Mouse (Mus musculus) intestine, postnatal 0 days (tissue): ENCODE results near the gene Pimreg. TPM values are rescaled to one million over a fixed set of nuclear protein-coding genes. Genes with fewer than 3 reads are reported as not detected.

ENCODE experiments used
- ATAC-seq: fragments of 200-750 bp; cut with Nextera tagmentation; 2 replicates; pipeline ENCODE4 v1.8.0; 2017; ENCODE audit warnings: mild to moderate bottlenecking, moderate TSS enrichment, moderate library complexity
- H3K27ac ChIP-seq: fragments of 300-500 bp; sonication (generic); 2 replicates; pipeline ENCODE4 v1.5.1; 2014; ENCODE audit warnings: mild to moderate bottlenecking, low read depth, low read length, moderate library complexity
- H3K27me3 ChIP-seq: fragments of 300-500 bp; sonication (generic); replicated peaks from 2 replicates; pipeline ENCODE4 v1.6.1; 2014; ENCODE audit warnings: low read length, mixed read lengths; ENCODE audit not compliant: control insufficient read depth, insufficient read depth
- H3K36me3 ChIP-seq: fragments of 300-500 bp; sonication (generic); 2 replicates; pipeline ENCODE4 v1.6.1; 2014; ENCODE audit warnings: mild to moderate bottlenecking, moderate library complexity; ENCODE audit not compliant: control insufficient read depth, insufficient read depth
- H3K4me1 ChIP-seq: fragments of 300-500 bp; sonication (generic); replicated peaks from 2 replicates; pipeline ENCODE4 v1.6.1; 2014; ENCODE audit warnings: antibody characterized with exemption, low read length, mixed read lengths; ENCODE audit not compliant: control insufficient read depth, insufficient read depth
- H3K4me2 ChIP-seq: fragments of 300-500 bp; sonication (generic); replicated peaks from 2 replicates; pipeline ENCODE4 v1.6.1; 2014; ENCODE audit warnings: low read depth, mild to moderate bottlenecking, moderate library complexity
- H3K4me3 ChIP-seq: fragments of 300-500 bp; sonication (generic); 2 replicates; pipeline ENCODE4 v1.5.1; 2014; ENCODE audit warnings: low read depth, low read length
- H3K9ac ChIP-seq: fragments of 300-500 bp; sonication (generic); 2 replicates; pipeline ENCODE4 v1.6.1; 2014; ENCODE audit warnings: mild to moderate bottlenecking, low read depth, low read length
- H3K9me3 ChIP-seq: fragments of 300-500 bp; sonication (generic); 2 replicates; pipeline ENCODE4 v1.6.1; 2016; ENCODE audit warnings: mixed run types; ENCODE audit not compliant: control insufficient read depth
- CTCF ChIP-seq: sonication (generic); IDR thresholded peaks from 2 replicates; pipeline ENCODE4 v1.5.1; 2016; ENCODE audit warnings: low read depth, mild to moderate bottlenecking, control low read depth, antibody characterized with exemption, moderate library complexity
- WGBS: fragments of 180-500 bp; shearing (Covaris S2); extraction: QIAGEN DNeasy Blood & Tissue Kit; methylation state at CpG from one replicate; pipeline ENCODE4 v1.1.7; 2014; 5-methylcytosine and 5-hydroxymethylcytosine counted together
- polyA plus RNA-seq: library from polyadenylated mRNA; unstranded; fragments of >200 nt; fragmentation: Nextera tagmentation; extraction: Ambion mirVana; gene quantifications from 2 replicates; pipeline ENCODE4 v1.2.1, GENCODE M21; 2015

The Pimreg gene
- 14.0 and 17.4 TPM in 2 replicates for polyA plus RNA-seq

DNA sequence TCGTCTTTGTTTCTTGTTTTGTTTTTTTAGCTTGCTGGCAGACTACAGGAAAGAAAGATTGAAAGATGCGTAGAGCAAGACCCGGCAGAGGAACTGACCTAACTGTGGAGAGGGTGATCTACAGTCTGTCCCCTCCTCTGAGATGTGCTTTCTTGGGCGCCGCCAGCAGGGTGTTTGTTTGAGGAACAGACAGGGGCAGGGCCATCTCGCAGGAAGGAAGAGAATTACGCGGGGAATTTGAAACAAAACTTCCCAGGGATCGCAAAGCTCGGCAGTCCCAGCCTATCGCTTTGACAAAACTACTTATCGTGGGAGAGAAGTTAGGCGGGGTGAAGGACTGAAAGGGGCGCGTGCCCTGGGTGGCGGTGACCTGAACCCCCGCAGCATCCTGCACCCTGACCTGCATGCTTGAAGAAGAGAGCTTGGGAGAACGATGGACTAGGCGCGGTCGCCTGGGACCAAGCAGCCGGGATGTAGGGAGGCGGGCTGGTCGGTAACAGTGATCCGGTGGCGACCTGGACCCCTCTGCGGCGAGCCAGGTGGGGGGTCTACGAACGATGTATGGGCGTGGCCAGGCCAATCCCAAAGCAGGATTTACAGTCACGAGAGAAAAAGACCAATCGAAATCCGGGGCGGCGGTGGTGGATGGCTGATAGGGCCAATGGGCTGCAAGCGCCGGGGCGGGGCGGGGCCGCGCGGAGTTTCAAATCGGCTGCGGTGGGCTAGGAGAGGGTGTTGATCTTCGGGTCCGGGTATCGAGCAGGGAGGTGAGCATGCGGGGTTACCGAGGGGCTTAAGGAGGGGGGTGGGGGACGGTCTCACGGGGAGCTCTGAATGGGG lies at the start of gene Pimreg:
Gene Pimreg (plus strand): TSS at position 265 of the 840 bp plus-strand sequence.
- H3K9ac ChIP-seq = peak within 1 kb of the TSS; percentile 37; the same call in 1 of the 2 replicates
- H3K4me1 ChIP-seq = peaks cover 9% of the 10 kb centered on the region; the same call in 1 of the 2 replicates
- no peaks in the 10 kb centered on the region for H3K9me3 ChIP-seq
- H3K4me2 ChIP-seq = peak within 1 kb of the TSS; percentile 91
- no peaks in the 10 kb centered on the region for H3K36me3 ChIP-seq
- peak within 1 kb of the TSS; percentile 61 for H3K4me3 ChIP-seq
- peak; percentile 46 for TF ChIP-seq CTCF
- ATAC-seq = peak; percentile 74
- H3K27me3 ChIP-seq = peaks cover 4% of the 10 kb centered on the region; the same call in 1 of the 2 replicates
- under 1% methylated on average over 51 of the region's 52 CpGs for WGBS
- H3K27ac ChIP-seq = no peak within 1 kb of the TSS

DNA sequence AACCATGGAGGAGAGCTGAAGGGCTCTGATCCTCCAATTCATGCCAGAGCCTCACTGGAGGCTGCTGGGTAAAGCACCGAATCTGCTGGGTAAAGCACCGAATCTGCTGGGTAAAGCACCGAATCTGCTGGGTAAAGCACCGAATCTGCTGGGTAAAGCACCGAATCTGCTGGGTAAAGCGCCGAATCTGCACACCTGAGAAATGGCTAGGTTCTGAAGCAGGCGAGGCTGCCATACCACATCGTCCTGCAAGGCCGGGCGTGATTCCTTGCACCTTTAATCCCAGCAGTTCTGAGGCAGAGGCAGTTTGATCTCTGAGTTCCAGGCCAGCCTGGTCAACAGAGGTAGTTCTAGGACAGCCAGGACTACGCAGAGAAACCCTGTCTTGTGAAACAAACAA lies 49.4 kb upstream of the Pimreg start:
- Histone ChIP-seq H3K4me1 (0 out of 2 replicates have a peak, but pooled peaks cover 2% of the 10 kb centered on the region), H3K27ac (no peak overlapping the region), H3K4me3 (no peak overlapping the region), H3K4me2 (no peak overlapping the region), H3K36me3 (no peaks in the 10 kb centered on the region), H3K9me3 (no peaks in the 10 kb centered on the region), H3K9ac (no peak overlapping the region), H3K27me3 (no peaks in the 10 kb centered on the region)
- ATAC-seq = no peak
- WGBS = 83% methylated on average over 12 of the region's 12 CpGs
- TF ChIP-seq CTCF = no peak

DNA sequence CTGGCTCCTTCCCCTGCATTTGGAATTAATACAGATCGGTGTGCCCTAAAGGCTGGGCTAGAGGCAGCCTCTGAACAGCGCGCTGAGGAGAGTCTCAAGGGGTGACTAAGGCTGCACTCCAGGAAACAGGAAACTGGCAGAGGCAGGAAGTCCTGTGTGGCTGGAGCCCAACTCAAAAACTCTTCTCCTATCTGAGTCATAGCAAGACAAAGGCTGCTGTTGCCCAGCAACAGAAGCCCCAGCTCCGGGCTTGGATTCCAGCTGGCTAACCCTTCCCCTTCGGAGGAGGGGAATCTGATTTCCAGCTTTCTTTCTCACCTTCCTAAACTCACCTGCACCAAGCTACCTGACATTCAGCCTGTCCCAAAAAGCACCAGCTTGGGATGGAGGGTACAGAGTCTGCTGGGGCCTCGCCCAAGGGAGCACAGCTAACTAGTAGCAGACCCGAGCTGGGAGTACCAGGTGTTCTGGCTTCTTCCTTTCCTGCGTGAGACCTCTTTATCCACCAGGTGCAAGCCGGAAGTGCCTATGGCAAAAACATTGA lies 45.8 kb upstream of the Pimreg start:
- Histone ChIP-seq H3K27ac (no peak overlapping the region), H3K9ac (no peak overlapping the region), H3K27me3 (no peaks in the 10 kb centered on the region), H3K4me3 (no peak overlapping the region), H3K4me1 (0 out of 2 replicates have a peak, but pooled peaks cover 2% of the 10 kb centered on the region), H3K9me3 (no peaks in the 10 kb centered on the region), H3K4me2 (peak overlapping the region; percentile 44), H3K36me3 (no peaks in the 10 kb centered on the region)
- ATAC-seq = no peak
- WGBS = 25% methylated on average over 9 of the region's 9 CpGs
- no peak for TF ChIP-seq CTCF

DNA sequence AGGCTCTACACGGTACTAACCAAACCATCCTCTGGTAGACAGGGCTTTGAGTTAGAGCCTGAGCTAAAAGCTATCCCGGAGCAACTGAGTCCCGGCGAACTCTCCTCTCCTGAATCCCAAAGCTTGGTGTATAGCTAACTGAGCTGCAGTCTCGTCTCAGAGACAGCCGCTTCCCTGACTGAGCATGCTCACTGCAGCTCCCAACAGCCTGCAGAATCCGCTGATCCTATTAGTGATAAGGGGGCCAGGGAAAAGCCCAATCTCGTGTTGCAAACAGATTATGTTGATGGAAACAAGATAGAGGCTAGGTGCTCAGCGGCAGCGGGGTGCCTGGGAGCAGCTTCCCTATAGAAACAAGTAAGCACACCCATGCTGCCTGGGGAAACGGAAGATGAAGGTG lies 45.0 kb upstream of the Pimreg start:
- H3K4me3 ChIP-seq = no peak overlapping the region
- no peak for TF ChIP-seq CTCF
- H3K27ac ChIP-seq = no peak overlapping the region
- H3K4me1 ChIP-seq = 0 out of 2 replicates have a peak, but pooled peaks cover 2% of the 10 kb centered on the region
- no peak for ATAC-seq
- H3K9me3 ChIP-seq = no peaks in the 10 kb centered on the region
- no peak overlapping the region for H3K9ac ChIP-seq
- 23% methylated on average over 11 of the region's 11 CpGs for WGBS
- no peaks in the 10 kb centered on the region for H3K36me3 ChIP-seq
- H3K27me3 ChIP-seq = no peaks in the 10 kb centered on the region
- H3K4me2 ChIP-seq = peak overlapping the region; percentile 44; the same call in 1 of the 2 replicates

DNA sequence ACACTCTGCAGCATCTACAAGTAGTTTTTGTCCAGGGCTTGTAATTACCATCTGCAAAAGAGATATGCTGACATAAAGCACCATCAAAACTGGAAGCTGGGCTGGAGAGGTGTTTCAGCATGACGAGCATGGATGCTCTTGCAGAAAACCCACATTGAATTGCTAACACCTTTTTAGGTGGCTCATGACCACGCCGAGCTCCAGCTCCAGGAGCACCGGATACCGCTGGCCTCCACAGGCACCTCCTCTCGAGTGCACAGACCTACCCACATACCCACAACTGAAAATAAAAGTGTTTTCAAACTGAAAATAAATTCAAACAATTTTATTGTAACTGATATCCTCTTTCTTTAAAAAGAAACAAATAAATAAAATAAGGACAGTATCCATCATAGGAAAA lies 41.6 kb upstream of the Pimreg start:
- Histone ChIP-seq H3K4me2 (no peak overlapping the region), H3K9ac (no peak overlapping the region), H3K9me3 (no peaks in the 10 kb centered on the region), H3K27ac (no peak overlapping the region), H3K27me3 (no peaks in the 10 kb centered on the region), H3K4me1 (0 out of 2 replicates have a peak, but pooled peaks cover 2% of the 10 kb centered on the region), H3K4me3 (no peak overlapping the region), H3K36me3 (no peaks in the 10 kb centered on the region)
- TF ChIP-seq CTCF = no peak
- ATAC-seq = no peak
- WGBS = 87% methylated on average over 6 of the region's 6 CpGs

DNA sequence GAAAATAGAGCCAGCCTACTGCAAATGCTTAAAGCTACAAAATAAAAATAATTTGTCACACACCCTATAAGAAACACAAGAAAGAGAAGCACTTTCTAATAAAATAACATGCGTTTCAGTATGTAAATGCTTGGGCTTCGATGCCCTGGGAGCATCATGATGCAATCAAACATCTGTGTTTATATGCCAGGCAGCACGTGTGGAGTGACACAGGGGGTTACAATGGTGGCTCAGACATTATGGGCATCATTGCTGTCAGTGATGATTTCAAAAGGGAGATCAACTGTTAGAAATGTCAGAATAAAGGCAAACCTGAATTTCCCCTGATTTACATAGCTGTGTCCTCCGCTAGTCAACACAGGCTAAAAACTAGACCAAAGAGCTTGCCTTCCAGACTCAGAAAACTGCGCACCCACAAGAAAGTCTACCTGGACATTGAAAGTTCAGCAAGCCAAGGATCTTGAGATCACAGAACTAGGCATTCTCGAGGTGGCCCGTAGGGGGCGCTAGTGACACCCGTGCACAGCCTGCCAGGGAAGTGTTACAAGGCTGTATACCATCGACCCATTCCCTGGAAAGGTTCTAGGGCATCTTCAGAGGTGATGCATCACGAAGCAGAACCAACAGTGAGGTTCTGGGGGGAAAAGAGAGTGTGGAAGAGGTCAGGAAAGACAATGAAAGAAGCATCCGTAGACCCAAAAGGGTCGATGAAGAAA lies 39.5 kb upstream of the Pimreg start:
- Histone ChIP-seq H3K9me3 (no peaks in the 10 kb centered on the region), H3K27me3 (no peaks in the 10 kb centered on the region), H3K27ac (no peak overlapping the region), H3K4me1 (no peaks in the 10 kb centered on the region), H3K9ac (no peak overlapping the region), H3K36me3 (no peaks in the 10 kb centered on the region), H3K4me3 (no peak overlapping the region), H3K4me2 (no peak overlapping the region)
- WGBS = 50% methylated on average over 13 of the region's 13 CpGs
- no peak for ATAC-seq
- peak; percentile 73 for TF ChIP-seq CTCF
